Mouse (Mus musculus) lung, postnatal 0 days (tissue): ENCODE measurements around the gene Atp5d.

Experiments
- CTCF ChIP-seq: IDR thresholded peaks from 2 replicates; pipeline ENCODE4 v1.5.1; 2016; ENCODE audit warnings: antibody characterized with exemption, mild to moderate bottlenecking
- EP300 ChIP-seq: IDR thresholded peaks from 2 replicates; pipeline ENCODE4 v1.6.1; 2016; ENCODE audit warnings: antibody characterized with exemption, mild to moderate bottlenecking, control low read depth

- TF ChIP-seq CTCF (no peak), EP300 (peak; percentile 21; the same call in 1 of the 2 replicates)
Measured at GRCm38 (mm10) chr10:80172527-80173292, 34.3 kb downstream of the Atp5d start, which contains the start of gene 1600002K03Rik.
